Mouse (Mus musculus): Measurements from ENCODE around the gene Pdzd4. TPM values are rescaled to one million over a fixed set of nuclear protein-coding genes. Genes with fewer than 3 reads are reported as not detected.

Pdzd4 gene
- 0.73 and 0.77 TPM in 2 replicates for total RNA-seq (2023)

DNA sequence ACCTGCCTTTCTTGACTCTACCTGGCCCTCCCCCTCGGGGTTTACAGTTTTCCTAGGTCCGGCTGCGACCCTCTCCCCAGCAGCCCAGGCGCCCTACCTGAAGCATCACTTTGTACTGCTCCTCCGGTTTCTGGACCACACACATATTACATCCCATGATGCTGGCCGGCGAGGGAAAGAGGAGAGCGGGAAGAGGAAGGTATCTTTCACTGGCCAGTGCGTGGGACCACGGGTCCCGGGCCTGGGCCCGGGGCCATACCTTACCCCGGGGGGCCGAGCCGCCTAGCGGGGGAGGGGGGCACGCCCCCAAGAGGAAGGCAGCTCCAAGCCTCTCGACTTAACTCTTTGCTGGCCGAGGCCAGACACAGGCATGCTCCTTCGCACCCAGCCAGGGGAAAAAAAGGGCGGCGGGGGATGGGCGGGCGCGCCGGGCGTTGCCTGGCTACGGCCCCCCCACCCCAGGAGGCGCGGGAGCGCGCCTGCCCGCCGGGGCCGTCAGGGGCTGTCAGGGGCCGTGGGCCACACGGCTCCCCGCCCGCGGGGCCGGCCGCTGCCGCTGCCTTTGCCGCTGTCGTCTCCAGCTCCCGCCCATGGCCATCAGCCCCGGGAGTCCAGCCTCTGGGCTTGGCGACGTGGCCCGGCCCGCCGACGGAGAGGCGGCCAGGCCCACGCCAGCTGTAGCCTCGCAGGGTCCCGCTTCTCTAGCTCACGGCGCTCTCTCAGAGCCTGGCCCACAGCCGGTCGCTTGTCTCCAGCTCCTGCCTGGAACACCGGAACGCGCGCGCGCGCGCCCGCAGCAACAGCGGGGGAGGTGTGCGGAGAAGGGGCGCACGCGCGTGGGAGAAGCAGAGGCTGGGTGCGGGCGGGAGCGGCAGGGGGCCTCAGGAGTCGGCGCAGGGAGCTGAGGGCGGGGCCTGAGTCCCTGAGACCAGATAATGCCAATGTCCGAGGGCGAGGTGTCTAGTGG is at the start of gene Pdzd4:
Gene Pdzd4 (minus strand): TSS at position 785 of the 967 bp plus-strand sequence.

DNA sequence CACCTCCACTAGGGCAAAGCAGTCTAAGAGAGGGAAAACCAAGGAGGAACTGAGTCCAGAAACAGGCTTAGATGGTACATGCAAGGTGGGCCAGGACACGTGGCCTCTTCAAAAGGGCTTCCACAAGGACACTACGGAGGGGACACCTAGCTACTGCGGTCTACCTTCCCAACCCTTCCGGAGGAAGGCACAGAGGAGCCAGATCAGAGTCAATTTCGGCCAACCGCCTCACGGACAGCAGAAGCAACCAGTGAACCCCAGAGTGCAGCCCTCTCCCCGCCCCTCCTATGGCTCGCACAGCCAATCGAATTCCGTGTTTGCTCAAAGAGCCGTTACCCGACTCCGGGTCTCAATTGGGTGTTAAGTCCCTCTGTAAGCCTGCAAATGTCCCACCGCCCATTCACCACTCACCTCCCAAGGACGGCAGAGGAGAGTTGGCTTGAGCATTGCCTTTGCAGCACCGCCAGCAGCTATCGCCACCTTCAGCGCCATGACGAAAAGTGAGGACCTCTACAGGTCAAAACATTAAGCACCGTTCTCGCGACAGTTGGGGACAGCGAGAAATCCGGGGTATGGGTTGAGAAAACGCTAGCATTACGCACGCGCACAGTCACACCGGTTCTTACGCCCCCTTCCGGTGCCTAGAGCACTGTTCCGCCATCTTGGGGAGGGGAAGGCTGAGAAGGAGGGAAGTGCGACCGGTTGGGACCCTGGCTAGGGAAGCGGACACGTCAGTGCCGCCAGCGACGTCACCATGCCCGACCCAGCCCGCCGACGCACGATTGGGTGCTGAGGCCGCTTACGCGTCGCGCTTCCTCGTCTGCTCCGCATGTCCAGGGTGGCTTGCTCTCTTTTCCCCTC is 38.2 kb downstream of the Pdzd4 start, which contains the start of the genes Idh3g and Ssr4:
Gene Idh3g (minus strand): TSS at position 534 of the 861 bp plus-strand sequence.
Gene Ssr4 (plus strand): TSS at position 665 of the 861 bp plus-strand sequence.

DNA sequence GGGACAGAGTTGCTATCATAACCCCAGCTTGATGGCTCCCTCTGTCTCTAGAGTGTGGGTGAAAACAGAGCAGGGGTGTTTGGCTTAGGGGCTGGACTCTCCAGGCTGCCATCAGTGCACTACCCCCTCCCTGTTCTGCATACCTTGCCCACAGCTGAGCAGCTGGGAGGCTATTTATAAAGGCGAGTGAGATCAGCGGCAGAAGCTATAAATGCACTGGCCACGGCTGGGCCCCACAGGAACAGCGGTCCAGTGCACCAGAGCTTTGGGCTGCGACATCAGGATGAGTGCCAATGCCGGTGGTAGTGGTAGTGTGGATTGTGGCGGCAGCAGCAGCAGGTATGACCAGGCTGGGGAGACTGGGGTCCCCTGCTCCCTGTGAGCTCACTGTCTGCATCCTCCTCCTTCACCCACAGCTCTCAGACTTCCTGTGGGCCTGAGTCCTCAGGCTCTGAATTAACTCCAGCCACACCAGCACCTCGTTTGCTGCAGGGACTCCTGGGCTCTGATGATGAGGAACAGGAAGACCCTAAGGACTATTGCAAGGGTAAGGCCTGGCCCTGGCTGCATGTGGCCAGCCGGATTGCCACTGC is 50.5 kb downstream of the Pdzd4 start, which contains the start of gene Srpk3:
Gene Srpk3 (plus strand): TSS at position 238 of the 593 bp plus-strand sequence.

DNA sequence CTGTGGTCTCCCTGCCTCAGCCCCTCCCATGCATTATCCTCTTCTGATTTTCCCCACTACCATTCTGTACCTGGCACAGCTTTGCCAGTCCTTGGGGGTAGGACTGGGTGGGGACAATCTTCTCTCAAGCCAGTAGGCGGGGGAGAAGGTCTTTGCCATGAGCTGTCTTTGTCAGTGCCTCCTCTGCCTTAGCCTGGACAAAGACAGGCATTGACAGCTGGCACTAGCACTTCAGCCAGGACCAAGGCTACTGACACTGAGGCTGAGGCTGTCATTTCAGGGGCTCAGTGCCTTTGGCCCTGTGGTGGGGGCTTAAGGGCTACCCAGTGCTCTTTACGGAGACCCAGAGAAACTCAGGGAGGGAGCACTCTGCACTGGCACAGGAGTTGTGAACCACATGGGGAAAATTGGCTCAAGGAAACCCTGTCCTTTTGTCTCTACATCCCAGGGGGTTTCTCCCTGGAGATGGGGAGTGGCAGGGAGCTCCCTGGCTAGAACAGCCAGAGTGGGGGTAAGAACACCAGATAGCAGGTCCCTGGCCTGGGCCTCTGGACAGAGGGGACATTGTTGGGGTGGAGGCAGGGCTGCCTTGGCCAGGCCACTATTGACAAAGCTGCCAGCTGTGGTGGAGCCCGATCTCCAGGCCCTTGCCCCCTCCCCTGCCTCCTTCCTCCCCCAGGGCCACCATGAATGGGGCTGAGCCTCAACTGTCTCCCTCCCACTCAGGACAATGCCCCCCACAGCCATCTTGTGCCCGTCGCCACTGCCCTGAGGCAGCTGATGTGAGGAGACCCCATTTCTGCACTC is 68.2 kb downstream of the Pdzd4 start, which contains the start of gene Plxnb3:
Gene Plxnb3 (plus strand): TSS at position 757 of the 807 bp plus-strand sequence.

Other genes starting within 250 kb of the Pdzd4 start
- not detected in 2 replicates for gene Dusp9, start 185.6 kb downstream of the Pdzd4 start, total RNA-seq (2023)
- not detected in 2 replicates for gene Pnck, start 164.9 kb downstream of the Pdzd4 start, total RNA-seq (2023)
- 0.48 and 0.57 TPM in 2 replicates for gene Slc6a8, start 151.8 kb downstream of the Pdzd4 start, total RNA-seq (2023)
- gene Bcap31, start 108.8 kb downstream of the Pdzd4 start, total RNA-seq (2023) = 87.4 and 92.1 TPM in 2 replicates
- 73.3 and 78.0 TPM in 2 replicates for gene Abcd1, start 108.4 kb downstream of the Pdzd4 start, total RNA-seq (2023)
- gene Plxnb3, start 67.9 kb downstream of the Pdzd4 start, total RNA-seq (2023) = 0.60 and 0.70 TPM in 2 replicates
- gene Srpk3, start 50.6 kb downstream of the Pdzd4 start, total RNA-seq (2023) = 0.32 and 1.9 TPM in 2 replicates
- gene Idh3g, start 38.1 kb downstream of the Pdzd4 start, total RNA-seq (2023) = 78.5 and 86.8 TPM in 2 replicates
- gene Ssr4, start 37.9 kb downstream of the Pdzd4 start, total RNA-seq (2023) = 93.3 and 93.6 TPM in 2 replicates
- gene Avpr2, start 67.1 kb upstream of the Pdzd4 start, total RNA-seq (2023) = not detected in 2 replicates
- gene L1cam, start 71.1 kb upstream of the Pdzd4 start, total RNA-seq (2023) = 30.4 and 44.6 TPM in 2 replicates
- gene Arhgap4, start 96.9 kb upstream of the Pdzd4 start, total RNA-seq (2023) = 228 and 276 TPM in 2 replicates
- gene Naa10, start 97.0 kb upstream of the Pdzd4 start, total RNA-seq (2023) = 28.7 and 32.0 TPM in 2 replicates
- gene Renbp, start 105.9 kb upstream of the Pdzd4 start, total RNA-seq (2023) = 11.1 and 12.8 TPM in 2 replicates
- 68.7 and 75.0 TPM in 2 replicates for gene Hcfc1, start 141.4 kb upstream of the Pdzd4 start, total RNA-seq (2023)
- gene Irak1, start 198.9 kb upstream of the Pdzd4 start, total RNA-seq (2023) = 66.4 and 88.3 TPM in 2 replicates

All from neutrophil, adult 65 days (primary cell).